Mouse (Mus musculus) heart, embryonic 15.5 days (tissue): ENCODE results near the gene Myo3b. TPM values are rescaled to one million over a fixed set of nuclear protein-coding genes. Genes with fewer than 3 reads are reported as not detected.

Experiments used
- ATAC-seq: fragments of 200-750 bp; cut with Nextera tagmentation; replicated peaks from 2 replicates; pipeline ENCODE4 v1.8.0; 2017; ENCODE audit warnings: low read depth, moderate TSS enrichment; ENCODE audit not compliant: insufficient number of reproducible peaks, insufficient read depth, low FRiP score
- H3K27ac ChIP-seq: fragments of 300-500 bp; sonication (generic); 2 replicates; pipeline ENCODE4 v1.5.1; 2015; ENCODE audit warnings: mild to moderate bottlenecking, inconsistent platforms
- H3K27me3 ChIP-seq: fragments of 300-500 bp; sonication (generic); 2 replicates; pipeline ENCODE4 v1.6.1; 2015; ENCODE audit warnings: inconsistent platforms
- H3K36me3 ChIP-seq: fragments of 300-500 bp; sonication (generic); 2 replicates; pipeline ENCODE4 v1.6.1; 2015; ENCODE audit warnings: mild to moderate bottlenecking, inconsistent platforms
- H3K4me1 ChIP-seq: fragments of 300-500 bp; sonication (generic); replicated peaks from 2 replicates; pipeline ENCODE4 v1.6.1; 2015; ENCODE audit warnings: inconsistent platforms
- H3K4me2 ChIP-seq: fragments of 300-500 bp; sonication (generic); 2 replicates; pipeline ENCODE4 v1.6.1; 2015; ENCODE audit warnings: inconsistent platforms, mild to moderate bottlenecking, moderate library complexity
- H3K4me3 ChIP-seq: fragments of 300-500 bp; sonication (generic); 2 replicates; pipeline ENCODE4 v1.5.1; 2015; ENCODE audit warnings: mild to moderate bottlenecking, inconsistent platforms
- H3K9ac ChIP-seq: fragments of 300-500 bp; sonication (generic); 2 replicates; pipeline ENCODE4 v1.6.1; 2015; ENCODE audit warnings: mild to moderate bottlenecking, inconsistent platforms
- H3K9me3 ChIP-seq: fragments of 300-500 bp; sonication (generic); replicated peaks from 2 replicates; pipeline ENCODE4 v1.6.1; 2016; ENCODE audit warnings: inconsistent platforms
- WGBS: fragments of 180-500 bp; shearing (Covaris S2); methylation state at CpG from one replicate; pipeline ENCODE4 v1.1.7; 2015; ENCODE audit warnings: mixed read lengths; 5-methylcytosine and 5-hydroxymethylcytosine counted together
- polyA plus RNA-seq: library from polyadenylated mRNA; unstranded; fragments of >200 nt; fragmentation: Nextera tagmentation; extraction: Ambion mirVana; gene quantifications from 2 replicates; pipeline ENCODE4 v1.2.1, GENCODE M21; 2015

Myo3b gene
- polyA plus RNA-seq, 1 experiment from 2014 or later, result 0.25 TPM

DNA sequence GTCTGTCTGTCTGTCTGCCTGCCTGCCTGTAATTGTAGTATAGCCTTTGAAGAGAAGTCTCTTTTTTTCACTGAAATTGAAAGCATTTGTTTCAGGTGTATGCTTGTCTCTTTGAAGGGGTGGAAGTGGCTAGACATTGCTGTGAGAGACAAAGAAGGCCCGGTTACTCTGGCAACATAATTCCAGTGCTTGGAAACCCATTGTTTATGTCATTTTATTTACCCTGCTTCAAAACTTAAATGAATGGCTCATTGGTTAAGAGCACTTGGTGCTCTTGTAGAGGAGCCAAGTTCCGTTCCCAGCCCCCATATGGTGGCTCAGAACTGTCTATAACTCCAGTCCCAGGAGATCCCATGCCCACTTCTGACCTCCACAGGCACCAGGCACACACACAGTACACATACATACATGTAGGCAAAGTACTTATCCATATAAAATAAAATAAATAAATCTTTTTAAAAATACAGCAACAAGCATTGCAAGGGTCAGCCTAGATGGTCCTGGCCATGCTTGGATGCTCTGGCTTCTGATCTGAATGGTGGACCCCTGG lies 221.8 kb downstream of the Myo3b start:
- Histone ChIP-seq H3K4me2 (no peak overlapping the region), H3K4me3 (no peak overlapping the region), H3K36me3 (no peaks in the 10 kb centered on the region), H3K9me3 (no peaks in the 10 kb centered on the region), H3K27me3 (peaks cover 6% of the 10 kb centered on the region; the same call in 1 of the 2 replicates), H3K4me1 (peaks cover 13% of the 10 kb centered on the region), H3K9ac (no peak overlapping the region), H3K27ac (no peak overlapping the region)
- no peak for ATAC-seq
- WGBS, result 69% methylated on average over 2 of the region's 2 CpGs

- Histone ChIP-seq H3K9me3 (no peaks in the 10 kb centered on the region), H3K4me1 (peaks cover 13% of the 10 kb centered on the region), H3K27ac (no peak overlapping the region; the same call in 1 of the 2 replicates), H3K27me3 (peaks cover 6% of the 10 kb centered on the region; the same call in 1 of the 2 replicates), H3K9ac (no peak overlapping the region), H3K4me3 (no peak overlapping the region), H3K36me3 (no peaks in the 10 kb centered on the region), H3K4me2 (no peak overlapping the region)
- 59% methylated on average over 8 of the region's 8 CpGs for WGBS
- ATAC-seq, result no peak
Measured at GRCm38 (mm10) chr2:70261703-70262564, 223.0 kb downstream of the Myo3b start.

DNA sequence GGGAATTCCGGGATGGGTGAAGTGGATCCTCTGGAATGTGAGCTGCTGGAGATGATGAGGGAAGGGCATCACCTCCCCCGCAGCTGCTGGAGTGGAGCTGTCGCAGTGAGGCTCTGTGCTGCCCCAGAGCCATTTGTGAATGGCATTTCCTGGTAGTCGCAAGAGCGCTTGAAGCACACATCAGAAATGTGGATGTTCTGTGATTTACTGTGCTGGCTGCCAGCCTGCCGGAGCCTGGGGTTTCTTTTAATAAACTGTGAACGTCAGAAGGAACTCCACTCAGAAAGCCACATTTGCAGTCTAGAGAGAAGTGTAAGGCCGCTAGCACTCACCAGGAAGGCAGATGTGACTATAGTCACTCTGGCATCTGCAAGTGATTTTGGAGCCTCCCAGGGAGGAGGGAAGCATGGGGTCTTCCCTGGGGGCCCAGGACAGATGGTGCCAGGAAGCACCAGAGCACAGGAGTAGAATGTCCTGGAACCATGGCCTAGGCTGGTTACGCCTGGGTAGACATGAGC lies 223.7 kb downstream of the Myo3b start:
- whole genome bisulfite sequencing, result 24% methylated on average over 9 of the region's 9 CpGs
- Histone ChIP-seq H3K9me3 (no peaks in the 10 kb centered on the region), H3K27me3 (peaks cover 6% of the 10 kb centered on the region; the same call in 1 of the 2 replicates), H3K4me1 (peaks cover 13% of the 10 kb centered on the region), H3K4me3 (no peak overlapping the region), H3K27ac (no peak overlapping the region; the same call in 1 of the 2 replicates), H3K4me2 (no peak overlapping the region), H3K9ac (no peak overlapping the region), H3K36me3 (no peaks in the 10 kb centered on the region)
- ATAC-seq, result no peak

- ATAC-seq, result no peak
- H3K27ac ChIP-seq, result no peak overlapping the region
- H3K4me3 ChIP-seq, result no peak overlapping the region
- H3K27me3 ChIP-seq, result no peaks in the 10 kb centered on the region; the same call in 1 of the 2 replicates
- no peaks in the 10 kb centered on the region for H3K36me3 ChIP-seq
- no peak overlapping the region for H3K4me2 ChIP-seq
- 26% methylated on average over 13 of the region's 13 CpGs for WGBS
- H3K9me3 ChIP-seq, result no peaks in the 10 kb centered on the region
- no peak overlapping the region for H3K9ac ChIP-seq
- H3K4me1 ChIP-seq, result no peaks in the 10 kb centered on the region; the same call in 1 of the 2 replicates
Measured at GRCm38 (mm10) chr2:70278425-70279277, 239.7 kb downstream of the Myo3b start.

- no peaks in the 10 kb centered on the region for H3K27me3 ChIP-seq
- H3K9me3 ChIP-seq, result no peaks in the 10 kb centered on the region
- no peaks in the 10 kb centered on the region for H3K4me1 ChIP-seq
- H3K36me3 ChIP-seq, result no peaks in the 10 kb centered on the region
- no peak overlapping the region for H3K4me2 ChIP-seq
- ATAC-seq, result no peak
- no peak overlapping the region for H3K4me3 ChIP-seq
- no peak overlapping the region for H3K9ac ChIP-seq
- H3K27ac ChIP-seq, result no peak overlapping the region
- WGBS, result 52% methylated on average over 1 of the region's 1 CpGs
Measured at GRCm38 (mm10) chr2:70284109-70284508, 245.2 kb downstream of the Myo3b start.

DNA sequence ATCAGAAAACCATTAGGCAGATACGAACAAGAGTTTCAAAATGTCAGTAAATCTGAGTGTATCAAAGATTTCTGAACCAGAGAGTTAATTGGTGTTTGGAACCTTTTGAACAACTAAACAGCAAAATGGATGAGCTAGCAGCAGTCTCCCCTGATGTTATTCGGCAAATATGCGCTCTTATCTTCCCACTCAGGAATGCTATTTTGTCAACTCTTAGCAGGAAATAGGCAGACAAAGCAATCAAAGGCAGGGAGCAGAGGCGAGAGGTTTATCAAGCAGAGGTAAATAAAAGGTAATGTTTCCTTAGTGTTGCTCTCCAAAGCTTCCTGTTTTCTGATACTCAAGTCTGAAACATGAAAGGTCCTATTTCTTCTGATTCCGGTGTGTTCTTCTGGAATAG lies 252.1 kb downstream of the Myo3b start:
- Histone ChIP-seq H3K4me2 (peak overlapping the region; percentile 6; the same call in 1 of the 2 replicates), H3K36me3 (no peaks in the 10 kb centered on the region), H3K27me3 (no peaks in the 10 kb centered on the region), H3K27ac (peak overlapping the region; percentile 38; the same call in 1 of the 2 replicates), H3K4me3 (no peak overlapping the region), H3K9me3 (no peaks in the 10 kb centered on the region), H3K9ac (no peak overlapping the region), H3K4me1 (peaks cover 11% of the 10 kb centered on the region)
- 7% methylated on average over 5 of the region's 5 CpGs for WGBS
- no peak for ATAC-seq

- whole genome bisulfite sequencing, result 42% methylated on average over 3 of the region's 3 CpGs
- no peak for ATAC-seq
Measured at GRCm38 (mm10) chr2:70292776-70293175, 253.8 kb downstream of the Myo3b start.

GRCm38 (mm10) chr2:70302905-70303304 lies 264.0 kb downstream of the Myo3b start:
- Histone ChIP-seq H3K4me3 (no peak overlapping the region), H3K27ac (no peak overlapping the region), H3K9ac (no peak overlapping the region), H3K4me1 (peaks cover 6% of the 10 kb centered on the region; the same call in 1 of the 2 replicates), H3K4me2 (no peak overlapping the region), H3K27me3 (no peaks in the 10 kb centered on the region), H3K9me3 (no peaks in the 10 kb centered on the region), H3K36me3 (no peaks in the 10 kb centered on the region)
- no peak for ATAC-seq

More at GRCm38 (mm10) chr2:70292776-70293175, 253.8 kb downstream of the Myo3b start:
- Histone ChIP-seq H3K9ac (no peak overlapping the region), H3K27me3 (no peaks in the 10 kb centered on the region), H3K4me1 (peaks cover 11% of the 10 kb centered on the region), H3K27ac (no peak overlapping the region), H3K36me3 (no peaks in the 10 kb centered on the region), H3K4me3 (no peak overlapping the region), H3K4me2 (no peak overlapping the region), H3K9me3 (no peaks in the 10 kb centered on the region)

- Histone ChIP-seq H3K27ac (peak overlapping the region; percentile 66), H3K4me2 (peak overlapping the region; percentile 55), H3K36me3 (no peaks in the 10 kb centered on the region), H3K9ac (peak overlapping the region; percentile 14; the same call in 1 of the 2 replicates), H3K4me3 (peak overlapping the region; percentile 24), H3K9me3 (no peaks in the 10 kb centered on the region), H3K27me3 (peaks cover 4% of the 10 kb centered on the region; the same call in 1 of the 2 replicates), H3K4me1 (peaks cover 30% of the 10 kb centered on the region)
- no peak; the same call in 1 of the 2 replicates for ATAC-seq
- WGBS, result 23% methylated on average over 9 of the region's 9 CpGs
Measured at GRCm38 (mm10) chr2:70315125-70315524, 276.2 kb downstream of the Myo3b start.

- Histone ChIP-seq H3K4me1 (peaks cover 30% of the 10 kb centered on the region), H3K9me3 (no peaks in the 10 kb centered on the region), H3K4me2 (peak overlapping the region; percentile 55), H3K9ac (no peak overlapping the region), H3K4me3 (no peak overlapping the region), H3K36me3 (no peaks in the 10 kb centered on the region), H3K27me3 (peaks cover 4% of the 10 kb centered on the region; the same call in 1 of the 2 replicates), H3K27ac (peak overlapping the region; percentile 66)
- 59% methylated on average over 3 of the region's 3 CpGs for WGBS
- ATAC-seq, result 0 out of 2 replicates have a peak, but pooled peaks have one; percentile 41
Measured at GRCm38 (mm10) chr2:70315734-70316133, 276.8 kb downstream of the Myo3b start.
